In genomic region chr11:54929744-54930143, GRCm38 (mm10) we compare ENCODE assay signal across 14 mouse cellular contexts.
"Had no signal": no experiment of that assay in that cellular context is flagged by ENCODE, and none has a peak within 500 bp of the region (broad histone marks: within the 10 kb centered on the region; RNA-seq: fewer than 3 reads in every experiment).

No protein-coding gene starts in this region.

- H3K9me3 ChIP-seq: heart, embryonic 10.5 days; heart, embryonic 12.5 days; hindbrain, embryonic 10.5 days; hindbrain, embryonic 12.5 days; intestine, embryonic 15.5 days; limb, embryonic 10.5 days; limb, embryonic 12.5 days had no signal

- H3K4me2 ChIP-seq: heart, embryonic 12.5 days; hindbrain, embryonic 12.5 days; hindbrain, embryonic 14.5 days; intestine, embryonic 15.5 days; limb, embryonic 12.5 days had no signal

- H3K27ac ChIP-seq: hindbrain, embryonic 10.5 days; hindbrain, embryonic 12.5 days; hindbrain, embryonic 14.5 days; intestine, embryonic 15.5 days; layer of hippocampus, adult 2 months; left cerebral cortex, adult 2 months; limb, embryonic 10.5 days; limb, embryonic 12.5 days had no signal

- H3K4me1 ChIP-seq: hindbrain, embryonic 10.5 days; hindbrain, embryonic 12.5 days; limb, embryonic 10.5 days; limb, embryonic 12.5 days had no signal

- H3K4me3 ChIP-seq: gastrocnemius, adult 2 months; heart, embryonic 10.5 days; heart, embryonic 12.5 days; hindbrain, embryonic 10.5 days; hindbrain, embryonic 12.5 days; intestine, embryonic 15.5 days; layer of hippocampus, adult 2 months; left cerebral cortex, adult 2 months; limb, embryonic 10.5 days; limb, embryonic 12.5 days had no signal

- ATAC-seq: hindbrain, embryonic 16.5 days; inflammation-experienced regulatory T-cells, adult 6 months had no signal

- DNase-seq: gastrocnemius, postnatal 25 days had no signal

- H3K9ac ChIP-seq: heart, embryonic 12.5 days; hindbrain, embryonic 12.5 days; hindbrain, embryonic 14.5 days; intestine, embryonic 15.5 days; limb, embryonic 12.5 days had no signal

- H3K27me3 ChIP-seq: heart, embryonic 12.5 days; hindbrain, embryonic 12.5 days; intestine, embryonic 15.5 days; limb, embryonic 12.5 days had no signal
